Mouse (Mus musculus) liver, adult 2 months (tissue): Measurements from ENCODE around the gene Kcnh4.

Source experiments
- CTCF ChIP-seq: fragments of 200-500 bp; IDR thresholded peaks from 2 replicates; pipeline ENCODE4 v1.5.1; 2011; ENCODE audit warnings: low read depth, low read length, control low read depth
- POLR2A ChIP-seq: fragments of 200-500 bp; IDR thresholded peaks from 2 replicates; pipeline ENCODE4 v1.6.1; 2011; ENCODE audit warnings: low read length, control low read depth; ENCODE audit not compliant: insufficient read depth; ENCODE audit errors: extremely low read depth

GRCm38 (mm10) chr11:100737105-100737733, 22.5 kb downstream of the Kcnh4 start:
- TF ChIP-seq CTCF: no peak
- no peak for TF ChIP-seq POLR2A
